Mouse (Mus musculus): ENCODE data around the gene Iqcc. TPM values are rescaled to one million over a fixed set of nuclear protein-coding genes. Genes with fewer than 3 reads are reported as not detected.

Iqcc gene
- total RNA-seq, 2 experiments from 2014 or later = 6.4 to 16.6 TPM

GRCm38 (mm10) chr4:129584370-129584769, 34.5 kb downstream of the Iqcc start:
- no peak for ATAC-seq (ENCODE audit: poor library complexity, severe bottlenecking)

- no peak for ATAC-seq (ENCODE audit: poor library complexity, severe bottlenecking)
These were observed 36.6 kb downstream of the Iqcc start for GRCm38 (mm10) chr4:129582251-129582650.

GRCm38 (mm10) chr4:129580347-129580746, 38.6 kb downstream of the Iqcc start:
- ATAC-seq (ENCODE audit: poor library complexity, severe bottlenecking) = no peak

GRCm38 (mm10) chr4:129578466-129578865, 40.4 kb downstream of the Iqcc start, which contains the start of gene Fam167b:
Gene Fam167b, minus strand, starts transcription at chr4:129578549.
- no peak for ATAC-seq (ENCODE audit: poor library complexity, severe bottlenecking)

- no peak for ATAC-seq (ENCODE audit: poor library complexity, severe bottlenecking)
These were observed 41.2 kb downstream of the Iqcc start for GRCm38 (mm10) chr4:129577688-129578087.

GRCm38 (mm10) chr4:129576863-129577491, 41.9 kb downstream of the Iqcc start:
- ATAC-seq (ENCODE audit: poor library complexity, severe bottlenecking) = peak; percentile 73

- ATAC-seq (ENCODE audit: poor library complexity, severe bottlenecking) = peak; percentile 72
These were observed 43.6 kb downstream of the Iqcc start for GRCm38 (mm10) chr4:129575171-129575844.

- ATAC-seq (ENCODE audit: poor library complexity, severe bottlenecking) = 0 out of 2 replicates have a peak, but pooled peaks have one; percentile 22
These were observed 45.5 kb downstream of the Iqcc start, which contains the start of gene Lck for GRCm38 (mm10) chr4:129573430-129573829. Gene Lck, minus strand, starts transcription at chr4:129573641.

GRCm38 (mm10) chr4:129573093-129573370, 45.9 kb downstream of the Iqcc start:
- no peak for ATAC-seq (ENCODE audit: poor library complexity, severe bottlenecking)

- ATAC-seq (ENCODE audit: poor library complexity, severe bottlenecking) = no peak
These were observed 46.4 kb downstream of the Iqcc start for GRCm38 (mm10) chr4:129572236-129573092.

- peak; percentile 25; the same call in 1 of the 2 replicates for ATAC-seq (ENCODE audit: poor library complexity, severe bottlenecking)
These were observed 47.3 kb downstream of the Iqcc start for GRCm38 (mm10) chr4:129571551-129572084.

GRCm38 (mm10) chr4:129570028-129570427, 48.9 kb downstream of the Iqcc start:
- ATAC-seq (ENCODE audit: poor library complexity, severe bottlenecking) = no peak

GRCm38 (mm10) chr4:129568366-129568765, 50.5 kb downstream of the Iqcc start:
- no peak for ATAC-seq (ENCODE audit: poor library complexity, severe bottlenecking)

- ATAC-seq (ENCODE audit: poor library complexity, severe bottlenecking) = no peak
These were observed 53.8 kb downstream of the Iqcc start for GRCm38 (mm10) chr4:129565139-129565538.

Other genes starting within 250 kb of the Iqcc start
- 3.0 and 3.3 TPM in 2 replicates for gene Zbtb8a, start 241.0 kb downstream of the Iqcc start, total RNA-seq (2015)
- gene Zbtb8a, start 241.0 kb downstream of the Iqcc start, total RNA-seq (2017) = 9.3 and 9.4 TPM in 2 replicates
- gene Zbtb8b, start 178.2 kb downstream of the Iqcc start, total RNA-seq (2015) = not detected in 2 replicates
- gene Zbtb8b, start 178.2 kb downstream of the Iqcc start, total RNA-seq (2017) = not detected in 2 replicates
- gene Bsdc1, start 157.5 kb downstream of the Iqcc start, total RNA-seq (2015) = 24.3 and 24.9 TPM in 2 replicates
- gene Bsdc1, start 157.5 kb downstream of the Iqcc start, total RNA-seq (2017) = 28.5 and 35.8 TPM in 2 replicates
- gene Tssk3, start 128.1 kb downstream of the Iqcc start, total RNA-seq (2015) = not detected in 2 replicates
- not detected in 2 replicates for gene Tssk3, start 128.1 kb downstream of the Iqcc start, total RNA-seq (2017)
- not detected in 2 replicates for gene Fam229a, start 127.9 kb downstream of the Iqcc start, total RNA-seq (2015)
- not detected in 2 replicates for gene Fam229a, start 127.9 kb downstream of the Iqcc start, total RNA-seq (2017)
- gene Marcksl1, start 105.5 kb downstream of the Iqcc start, total RNA-seq (2015) = 28.5 and 32.6 TPM in 2 replicates
- 25.4 and 29.3 TPM in 2 replicates for gene Marcksl1, start 105.5 kb downstream of the Iqcc start, total RNA-seq (2017)
- 94.1 and 98.6 TPM in 2 replicates for gene Hdac1, start 76.4 kb downstream of the Iqcc start, total RNA-seq (2015)
- gene Hdac1, start 76.4 kb downstream of the Iqcc start, total RNA-seq (2017) = 68.6 and 75.0 TPM in 2 replicates
- 5.6 and 8.2 TPM in 2 replicates for gene Lck, start 45.5 kb downstream of the Iqcc start, total RNA-seq (2015)
- gene Lck, start 45.5 kb downstream of the Iqcc start, total RNA-seq (2017) = 6.0 and 6.9 TPM in 2 replicates
- gene Fam167b, start 40.5 kb downstream of the Iqcc start, total RNA-seq (2015) = not detected in 2 replicates
- gene Fam167b, start 40.5 kb downstream of the Iqcc start, total RNA-seq (2017) = not detected in 2 replicates
- 186 and 204 TPM in 2 replicates for gene Eif3i, start 18.5 kb downstream of the Iqcc start, total RNA-seq (2015)
- 140 and 156 TPM in 2 replicates for gene Eif3i, start 18.5 kb downstream of the Iqcc start, total RNA-seq (2017)
- 104 and 120 TPM in 2 replicates for gene Tmem234, start 18.4 kb downstream of the Iqcc start, total RNA-seq (2015)
- 126 and 128 TPM in 2 replicates for gene Tmem234, start 18.4 kb downstream of the Iqcc start, total RNA-seq (2017)
- gene Dcdc2b, start 4.8 kb downstream of the Iqcc start, total RNA-seq (2015) = 1.0 and 3.5 TPM in 2 replicates
- gene Dcdc2b, start 4.8 kb downstream of the Iqcc start, total RNA-seq (2017) = not detected in 2 replicates
- gene Ccdc28b, start 4.8 kb upstream of the Iqcc start, total RNA-seq (2015) = 49.7 and 68.6 TPM in 2 replicates
- 77.2 and 89.0 TPM in 2 replicates for gene Ccdc28b, start 4.8 kb upstream of the Iqcc start, total RNA-seq (2017)
- gene Txlna, start 22.0 kb upstream of the Iqcc start, total RNA-seq (2015) = 14.6 and 16.3 TPM in 2 replicates
- 55.8 and 68.1 TPM in 2 replicates for gene Txlna, start 22.0 kb upstream of the Iqcc start, total RNA-seq (2017)
- gene Kpna6, start 53.7 kb upstream of the Iqcc start, total RNA-seq (2015) = 17.4 and 25.4 TPM in 2 replicates
- 20.7 and 21.6 TPM in 2 replicates for gene Kpna6, start 53.7 kb upstream of the Iqcc start, total RNA-seq (2017)
- 11.3 and 20.2 TPM in 2 replicates for gene Tmem39b, start 77.7 kb upstream of the Iqcc start, total RNA-seq (2015)
- 2.6 and 10.9 TPM in 2 replicates for gene Tmem39b, start 77.7 kb upstream of the Iqcc start, total RNA-seq (2017)
- 83.6 and 94.7 TPM in 2 replicates for gene Khdrbs1, start 123.2 kb upstream of the Iqcc start, total RNA-seq (2015)
- 69.9 and 89.8 TPM in 2 replicates for gene Khdrbs1, start 123.2 kb upstream of the Iqcc start, total RNA-seq (2017)
- 363 and 365 TPM in 2 replicates for gene Ptp4a2, start 192.1 kb upstream of the Iqcc start, total RNA-seq (2015)
- gene Ptp4a2, start 192.1 kb upstream of the Iqcc start, total RNA-seq (2017) = 430 and 463 TPM in 2 replicates

Measured in megakaryocyte, adult 5-6 weeks (primary cell).